Mouse (Mus musculus): ENCODE results near the gene Tns1.

GRCm38 (mm10) chr1:73880731-73881130, 243.5 kb downstream of the Tns1 start:
- no peak for TF ChIP-seq POLR2A (IDR thresholded peaks at IDR 0.05; ENCODE audit: borderline replicate concordance, extremely low read depth, low read depth, low read length)
- TF ChIP-seq CTCF (IDR thresholded peaks at IDR 0.05; ENCODE audit: insufficient read depth, low read length), result no peak

All from lung, adult 2 months (tissue).